Mouse (Mus musculus) brain, embryonic 14.5 days (tissue): ENCODE data around the gene Etnk1. TPM values are rescaled to one million over a fixed set of nuclear protein-coding genes. Genes with fewer than 3 reads are reported as not detected.
"Not testable (repeated sequence)": the region's sequence is repeated elsewhere in the genome, so short reads cannot be mapped to it uniquely, and the experiment has no call there.

Source experiments
- DNase-seq: peaks from one replicate; pipeline ENCODE4 v3.0.0-alpha.2; 2011; ENCODE audit warnings: low read depth
- CTCF ChIP-seq: fragments of 200-500 bp; IDR thresholded peaks from 2 replicates; pipeline ENCODE4 v1.5.1; 2012; ENCODE audit warnings: inconsistent platforms, mild to moderate bottlenecking, moderate library complexity, borderline replicate concordance; ENCODE audit not compliant: insufficient read depth, insufficient read length; ENCODE audit errors: extremely low read depth
- POLR2A ChIP-seq: fragments of 200-500 bp; IDR thresholded peaks from 2 replicates; pipeline ENCODE4 v1.6.1; 2012; ENCODE audit warnings: mild to moderate bottlenecking, inconsistent platforms, borderline replicate concordance; ENCODE audit not compliant: poor library complexity, insufficient read depth, insufficient read length, severe bottlenecking; ENCODE audit errors: extremely low read depth
- polyA plus RNA-seq: library from polyadenylated mRNA; depleted of rRNA; stranded (reverse); fragments of >200 nt; gene quantifications from 2 replicates; pipeline ENCODE4 v1.2.3, GENCODE M21; 2012

Gene Etnk1
- polyA plus RNA-seq, 1 experiment: 102 TPM

DNA sequence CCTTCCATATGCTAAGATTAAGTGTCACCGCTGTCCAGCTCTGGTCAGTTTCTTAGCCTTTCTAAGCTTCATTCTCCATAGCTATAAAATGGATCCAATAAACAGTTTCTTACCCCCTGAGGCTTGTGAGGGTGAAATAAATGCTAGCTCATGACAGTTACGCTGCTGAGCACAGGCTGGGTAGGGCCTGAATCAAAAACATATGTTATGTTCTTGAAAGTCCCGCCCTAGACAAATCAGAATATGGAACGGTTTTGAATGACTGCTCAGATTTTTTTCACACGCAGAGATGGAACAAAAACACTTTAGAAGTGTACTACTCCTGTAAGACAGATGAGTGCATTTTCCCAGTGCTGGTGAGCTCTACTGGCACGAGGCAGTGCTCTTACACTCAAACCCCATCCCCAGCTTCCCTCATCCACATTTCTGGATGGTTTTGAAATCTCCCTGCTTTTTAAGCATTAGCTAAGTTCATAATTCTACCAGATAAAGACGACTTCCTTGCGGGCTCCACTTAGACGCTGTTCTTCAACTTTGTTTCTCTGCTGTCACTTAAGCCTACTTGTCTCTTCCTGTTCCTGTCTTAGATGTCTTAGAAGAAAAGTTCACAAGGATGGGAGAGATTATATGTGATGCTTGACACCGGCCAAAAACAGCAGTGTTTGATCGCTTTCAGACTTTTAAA lies 4.9 kb downstream of the Etnk1 start:
- TF ChIP-seq POLR2A (no peak), CTCF (no peak)
- no peak for DNase-seq

DNA sequence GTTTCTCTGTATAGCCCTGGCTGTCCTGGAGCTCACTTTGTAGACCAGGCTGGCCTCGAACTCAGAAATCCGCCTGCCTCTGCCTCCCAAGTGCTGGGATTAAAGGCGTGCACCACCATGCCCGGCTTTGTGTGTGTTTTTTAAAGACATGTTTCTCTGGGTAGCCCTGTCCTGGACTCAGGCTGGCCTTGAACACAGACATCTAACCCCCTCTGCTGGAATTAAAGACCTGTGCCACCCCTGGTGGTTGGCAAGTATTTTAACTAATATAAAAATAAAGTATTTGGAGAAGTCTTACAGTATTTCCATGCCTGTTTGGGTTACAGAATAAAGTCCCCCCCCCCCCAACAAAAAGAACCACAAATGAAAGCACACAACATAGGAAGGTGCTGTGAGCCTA lies 5.7 kb downstream of the Etnk1 start:
- not testable (repeated sequence) for DNase-seq

DNA sequence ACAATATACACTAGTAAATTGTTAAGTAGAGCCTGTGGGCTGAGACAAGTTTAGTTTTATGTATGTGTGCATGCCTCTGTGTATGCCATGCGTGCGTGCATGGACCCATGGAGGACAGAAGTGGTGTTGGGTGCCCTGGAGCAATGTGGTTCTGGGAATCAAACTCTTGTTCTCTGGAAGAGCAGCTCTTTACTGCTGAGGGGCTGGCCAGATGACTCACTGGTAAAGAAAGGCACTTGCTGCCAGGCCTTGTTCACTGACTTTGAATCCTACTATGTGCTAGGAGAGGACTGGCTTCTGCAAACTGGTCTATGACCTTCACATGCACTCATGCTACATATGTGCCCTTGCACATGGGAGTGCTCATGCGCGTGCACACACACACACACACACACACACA lies 7.2 kb downstream of the Etnk1 start:
- no peak for DNase-seq
- TF ChIP-seq POLR2A (no peak), CTCF (no peak)

DNA sequence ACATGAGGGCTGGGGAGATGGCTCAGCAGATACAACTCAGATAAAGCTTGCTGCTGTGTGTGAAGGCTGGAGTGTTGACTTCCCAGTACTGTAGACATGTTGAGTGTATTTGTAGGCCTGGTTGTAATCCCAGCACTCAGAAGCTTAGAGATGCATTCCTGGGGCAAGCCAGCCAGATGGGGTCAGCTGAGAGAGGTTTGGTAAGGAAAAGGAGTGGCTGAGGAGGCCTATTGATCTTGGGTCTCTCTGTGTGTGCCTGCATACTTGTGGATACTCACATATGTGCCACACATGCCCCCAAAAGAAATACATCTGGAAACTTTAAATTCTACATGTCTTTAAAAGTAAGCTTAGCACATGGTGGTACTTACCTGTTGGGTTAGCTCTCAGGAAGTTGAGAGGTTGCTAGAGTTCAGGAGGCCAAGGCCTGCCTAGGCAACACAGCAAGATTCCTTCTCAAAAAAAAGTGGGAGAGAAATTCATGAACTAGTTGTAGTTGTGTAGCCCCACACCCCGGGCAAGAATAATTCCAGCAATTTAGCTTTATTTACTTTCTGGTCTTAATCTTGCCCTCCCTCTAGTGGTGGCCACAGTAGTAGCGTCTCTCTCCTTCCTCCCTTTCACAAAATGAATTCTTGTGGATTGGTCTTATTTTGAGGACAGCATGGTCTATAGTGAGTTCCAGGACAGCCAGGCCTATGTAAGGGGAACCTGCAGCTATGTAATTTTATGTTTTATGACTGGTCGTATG lies 8.1 kb downstream of the Etnk1 start:
- peak; percentile 71 for DNase-seq
- TF ChIP-seq POLR2A (no peak), CTCF (peak; percentile 61; the same call in 1 of the 2 replicates)

DNA sequence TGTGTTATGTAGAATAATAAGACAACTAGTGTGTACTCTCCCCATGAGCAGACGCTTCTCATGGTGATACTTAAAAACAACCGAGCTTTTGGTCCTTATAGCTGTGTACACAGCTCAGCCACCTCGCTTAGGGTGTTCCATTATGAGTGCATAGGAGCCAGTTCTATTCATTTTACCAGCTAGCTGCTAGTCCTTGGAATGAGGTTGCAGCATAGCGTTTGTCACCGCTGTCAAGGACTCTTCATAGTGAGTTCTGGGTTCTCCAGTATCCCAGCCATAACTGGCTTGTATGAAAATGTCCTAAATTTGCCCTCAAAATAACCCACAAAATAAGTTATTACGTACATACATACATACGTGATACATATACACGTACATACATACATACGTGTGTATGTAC lies 9.1 kb downstream of the Etnk1 start:
- DNase-seq: no peak
- TF ChIP-seq CTCF: no peak
- no peak for TF ChIP-seq POLR2A

DNA sequence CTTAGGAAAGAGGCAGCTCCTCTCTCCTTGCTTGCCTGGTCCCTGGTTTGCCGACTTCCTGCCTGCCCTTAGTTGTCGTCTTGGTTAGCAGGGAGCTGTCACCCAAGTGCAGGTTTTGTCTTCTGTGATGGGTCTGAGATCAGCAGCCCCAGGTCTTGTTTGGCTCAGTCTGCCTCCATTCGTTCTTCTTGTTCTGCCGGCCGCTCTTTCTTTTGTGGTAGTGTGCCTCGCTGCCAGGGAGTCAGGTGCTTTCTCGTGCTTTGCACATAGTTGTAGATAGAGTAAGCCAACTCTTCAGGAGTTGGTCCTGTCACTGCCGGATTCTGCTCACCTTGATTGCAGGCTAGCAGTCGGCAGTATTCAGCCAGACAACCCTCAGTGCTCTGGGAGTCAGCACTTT lies 9.6 kb downstream of the Etnk1 start:
- DNase-seq: no peak
- TF ChIP-seq POLR2A (no peak), CTCF (no peak)

DNA sequence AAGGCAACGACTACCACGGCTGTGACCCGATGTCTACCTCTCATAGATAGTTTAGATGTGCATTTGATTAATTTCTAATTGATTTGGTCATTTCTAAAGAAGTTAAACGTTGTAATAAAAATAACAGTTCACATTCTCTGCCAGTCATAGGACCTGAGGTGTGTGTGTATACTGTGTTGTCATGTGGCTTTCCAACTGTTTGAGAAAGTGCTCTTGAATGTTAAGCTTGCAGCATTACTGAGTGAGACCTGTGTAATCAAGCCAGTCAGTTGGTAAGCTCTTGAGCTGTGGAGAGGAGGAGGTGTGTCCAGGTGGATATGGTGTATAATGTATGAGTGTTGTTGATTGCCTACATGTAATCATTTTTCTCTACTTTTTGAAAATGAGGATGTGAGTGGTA lies 12.2 kb downstream of the Etnk1 start:
- no peak for DNase-seq
- TF ChIP-seq POLR2A (no peak), CTCF (no peak)

DNA sequence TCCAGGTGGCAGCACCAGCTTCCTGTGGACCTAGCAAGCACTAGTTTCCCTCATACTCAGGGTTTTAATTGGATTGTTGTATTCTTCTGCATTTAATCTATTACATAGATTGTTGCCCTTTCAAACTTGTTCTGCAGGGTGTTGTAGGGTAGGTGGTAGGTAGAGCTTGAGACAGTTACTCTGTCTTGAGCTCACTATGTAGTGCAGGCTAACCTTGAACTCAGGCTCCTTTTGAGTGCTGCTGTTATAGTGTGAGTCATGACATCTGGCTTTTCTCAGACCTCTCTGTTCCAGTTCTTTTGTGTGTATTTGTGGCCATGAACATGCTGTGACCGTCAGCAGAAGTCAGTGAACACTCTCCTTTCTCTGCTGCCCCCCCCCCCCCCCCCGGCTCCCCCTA lies 12.7 kb downstream of the Etnk1 start:
- no peak for DNase-seq

DNA sequence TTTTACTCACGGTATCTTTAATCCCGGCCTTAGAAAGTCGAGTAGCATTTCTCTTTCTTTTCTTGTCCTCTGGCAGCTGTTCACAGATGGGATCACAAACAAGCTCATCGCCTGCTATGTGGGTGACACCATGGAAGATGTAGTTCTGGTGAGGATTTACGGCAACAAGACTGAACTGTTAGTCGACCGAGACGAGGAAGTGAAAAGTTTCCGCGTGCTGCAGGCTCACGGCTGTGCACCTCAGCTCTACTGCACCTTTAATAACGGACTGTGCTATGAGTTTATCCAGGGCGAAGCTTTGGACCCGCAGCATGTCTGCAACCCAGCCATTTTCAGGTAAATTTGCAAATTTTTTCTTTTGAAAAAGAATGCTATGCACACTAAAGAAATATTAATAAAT lies 13.5 kb downstream of the Etnk1 start:
- no peak for DNase-seq
- TF ChIP-seq CTCF: no peak
- TF ChIP-seq POLR2A: no peak

More for the DNA sequence above, 12.7 kb downstream of the Etnk1 start:
- TF ChIP-seq POLR2A (no peak), CTCF (no peak)

DNA sequence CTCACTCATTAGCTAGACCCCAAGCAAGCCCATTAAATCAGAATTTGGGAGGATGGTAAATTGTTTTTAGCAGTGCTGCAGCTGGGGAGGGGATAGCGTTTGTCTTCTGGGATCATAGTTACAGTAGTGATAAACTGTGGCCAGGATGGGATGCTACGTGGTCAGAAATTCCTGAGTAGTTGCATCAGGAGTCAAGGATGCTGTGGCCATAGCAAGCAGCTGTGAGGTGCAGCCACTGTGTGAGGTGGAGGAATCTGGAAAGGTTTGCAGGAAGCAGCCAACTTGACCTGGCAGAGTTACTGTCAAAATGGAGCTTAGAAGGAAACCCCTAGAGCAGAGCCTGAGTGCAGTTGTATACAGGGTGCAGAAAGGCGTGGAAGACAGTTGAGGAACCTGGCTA lies 17.1 kb downstream of the Etnk1 start:
- TF ChIP-seq CTCF: no peak
- no peak for TF ChIP-seq POLR2A

DNA sequence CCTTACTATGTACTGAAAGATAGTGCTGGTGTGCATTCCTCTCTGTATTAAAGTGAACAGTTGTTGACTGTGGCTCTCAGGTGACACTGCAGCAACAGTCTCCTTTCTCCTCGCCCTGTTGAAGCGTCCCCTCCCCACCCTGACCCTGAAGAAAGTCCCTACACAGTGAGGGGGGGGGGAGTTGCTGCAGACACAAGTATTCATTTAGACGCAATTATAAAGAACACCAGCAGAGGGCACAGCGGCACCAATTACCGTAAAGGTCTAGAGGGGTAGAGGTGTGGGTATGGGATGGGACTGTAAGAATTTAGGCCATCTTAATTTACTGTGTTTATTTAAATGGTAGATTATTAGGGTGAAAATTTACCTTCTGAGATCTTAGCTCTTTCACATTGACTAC lies 17.7 kb downstream of the Etnk1 start:
- peak; percentile 23 for DNase-seq
- peak; percentile 54; the same call in 1 of the 2 replicates for TF ChIP-seq CTCF
- TF ChIP-seq POLR2A: no peak

More for the DNA sequence above, 17.1 kb downstream of the Etnk1 start:
- DNase-seq: no peak

DNA sequence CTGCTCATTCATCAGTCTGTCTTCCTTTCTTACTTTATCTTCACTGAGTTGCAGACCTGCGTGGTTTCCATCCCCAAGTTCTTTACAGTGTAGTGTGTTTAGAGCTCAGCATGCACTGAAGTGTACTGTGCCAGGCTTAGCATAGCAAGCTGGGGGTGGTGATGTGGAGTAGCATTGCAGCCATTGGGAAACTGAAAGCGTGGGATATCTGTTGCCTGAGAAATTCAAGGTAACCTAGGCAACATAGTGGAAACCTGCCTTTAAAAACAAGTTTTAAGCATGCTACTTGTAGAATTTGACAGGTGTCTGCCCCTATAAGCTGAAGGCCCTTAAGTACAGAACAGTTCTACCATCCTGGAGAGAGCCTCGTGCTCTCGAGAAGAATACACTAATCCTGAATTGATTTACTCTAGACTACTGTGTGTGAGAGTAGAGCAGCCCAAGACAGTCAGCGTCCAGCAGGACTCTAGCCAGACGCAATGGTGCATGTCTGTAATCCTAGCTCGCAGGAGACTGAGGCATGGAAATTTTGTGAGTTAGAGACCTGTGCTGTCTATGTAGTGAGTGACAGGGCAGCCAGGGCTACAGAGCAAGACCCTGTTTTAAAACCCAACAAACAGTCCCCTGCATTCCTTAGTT lies 23.9 kb downstream of the Etnk1 start:
- TF ChIP-seq CTCF: no peak
- no peak for TF ChIP-seq POLR2A
- peak; percentile 2 for DNase-seq

DNA sequence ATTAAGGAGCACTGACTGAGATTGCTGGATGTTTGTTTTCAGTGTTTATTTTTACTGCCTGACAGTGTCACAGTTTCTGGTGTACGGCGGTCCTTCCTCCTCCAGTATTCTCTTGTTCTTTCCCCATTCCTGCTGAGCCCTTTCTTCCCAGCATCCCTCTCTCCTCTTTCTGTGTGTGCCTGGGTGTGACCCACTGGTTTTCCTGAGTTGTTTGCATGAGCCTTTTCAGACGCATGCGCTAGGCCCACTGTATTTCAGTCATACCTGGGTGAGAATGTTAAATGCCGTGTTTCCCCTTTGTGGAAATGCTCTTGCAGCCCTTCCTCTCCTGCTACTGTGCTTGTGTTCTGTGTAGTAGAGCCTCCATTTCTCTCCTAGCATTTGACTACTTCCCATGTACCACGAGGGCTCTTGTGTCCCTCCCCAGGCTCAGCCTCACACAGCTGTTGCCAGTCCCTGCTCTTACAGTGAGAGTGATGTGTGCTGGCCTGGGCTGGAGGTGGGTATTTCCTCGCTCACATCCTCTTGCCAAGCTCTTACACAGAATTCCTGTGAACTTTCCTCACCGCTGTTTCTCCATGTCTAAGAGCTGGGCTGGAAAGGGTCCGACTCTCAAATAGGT lies 24.6 kb downstream of the Etnk1 start:
- TF ChIP-seq CTCF: no peak
- peak; percentile 6 for DNase-seq
